Mouse (Mus musculus) A20 (cell line): Measurements from ENCODE around the gene Hs6st3.

Source experiments
- DNase-seq: peaks from one replicate; pipeline ENCODE4 v3.0.0-alpha.2; 2011; ENCODE audit warnings: low read depth, low spot score

Hs6st3 gene

GRCm38 (mm10) chr14:119633090-119633489 lies 494.9 kb downstream of the Hs6st3 start:
- no peak for DNase-seq

GRCm38 (mm10) chr14:119633626-119634025 lies 495.5 kb downstream of the Hs6st3 start:
- DNase-seq: no peak

GRCm38 (mm10) chr14:119642874-119643273 lies 504.7 kb downstream of the Hs6st3 start:
- no peak for DNase-seq

- DNase-seq: no peak
Observed at GRCm38 (mm10) chr14:119643840-119644239, 505.7 kb downstream of the Hs6st3 start.

- DNase-seq: no peak
Observed at GRCm38 (mm10) chr14:119656936-119657335, 518.8 kb downstream of the Hs6st3 start.

GRCm38 (mm10) chr14:119665741-119666141 lies 527.6 kb downstream of the Hs6st3 start:
- DNase-seq: no peak

- no peak for DNase-seq
Observed at GRCm38 (mm10) chr14:119667421-119667820, 529.3 kb downstream of the Hs6st3 start.

GRCm38 (mm10) chr14:119670836-119671587 lies 532.9 kb downstream of the Hs6st3 start:
- DNase-seq: no peak

- no peak for DNase-seq
Observed at GRCm38 (mm10) chr14:119678574-119678973, 540.4 kb downstream of the Hs6st3 start.

- no peak for DNase-seq
Observed at GRCm38 (mm10) chr14:119680052-119680451, 541.9 kb downstream of the Hs6st3 start.

- DNase-seq: no peak
Observed at GRCm38 (mm10) chr14:119687885-119688284, 549.7 kb downstream of the Hs6st3 start.

GRCm38 (mm10) chr14:119699982-119700381 lies 561.8 kb downstream of the Hs6st3 start:
- DNase-seq: no peak

GRCm38 (mm10) chr14:119714712-119715111 lies 576.6 kb downstream of the Hs6st3 start:
- DNase-seq: no peak

GRCm38 (mm10) chr14:119717323-119717722 lies 579.2 kb downstream of the Hs6st3 start:
- no peak for DNase-seq

GRCm38 (mm10) chr14:119725102-119725501 lies 587.0 kb downstream of the Hs6st3 start:
- no peak for DNase-seq

GRCm38 (mm10) chr14:119731436-119732080 lies 593.4 kb downstream of the Hs6st3 start:
- no peak for DNase-seq

- no peak for DNase-seq
Observed at GRCm38 (mm10) chr14:119732219-119732618, 594.1 kb downstream of the Hs6st3 start.

- DNase-seq: no peak
Observed at GRCm38 (mm10) chr14:119737408-119737961, 599.3 kb downstream of the Hs6st3 start.

- no peak for DNase-seq
Observed at GRCm38 (mm10) chr14:119741791-119742190, 603.6 kb downstream of the Hs6st3 start.

GRCm38 (mm10) chr14:119761376-119761775 lies 623.2 kb downstream of the Hs6st3 start:
- no peak for DNase-seq

- no peak for DNase-seq
Observed at GRCm38 (mm10) chr14:119772040-119772439, 633.9 kb downstream of the Hs6st3 start.

GRCm38 (mm10) chr14:119776261-119776660 lies 638.1 kb downstream of the Hs6st3 start:
- DNase-seq: no peak
